Mouse (Mus musculus): ENCODE measurements around the gene Has1.

DNA sequence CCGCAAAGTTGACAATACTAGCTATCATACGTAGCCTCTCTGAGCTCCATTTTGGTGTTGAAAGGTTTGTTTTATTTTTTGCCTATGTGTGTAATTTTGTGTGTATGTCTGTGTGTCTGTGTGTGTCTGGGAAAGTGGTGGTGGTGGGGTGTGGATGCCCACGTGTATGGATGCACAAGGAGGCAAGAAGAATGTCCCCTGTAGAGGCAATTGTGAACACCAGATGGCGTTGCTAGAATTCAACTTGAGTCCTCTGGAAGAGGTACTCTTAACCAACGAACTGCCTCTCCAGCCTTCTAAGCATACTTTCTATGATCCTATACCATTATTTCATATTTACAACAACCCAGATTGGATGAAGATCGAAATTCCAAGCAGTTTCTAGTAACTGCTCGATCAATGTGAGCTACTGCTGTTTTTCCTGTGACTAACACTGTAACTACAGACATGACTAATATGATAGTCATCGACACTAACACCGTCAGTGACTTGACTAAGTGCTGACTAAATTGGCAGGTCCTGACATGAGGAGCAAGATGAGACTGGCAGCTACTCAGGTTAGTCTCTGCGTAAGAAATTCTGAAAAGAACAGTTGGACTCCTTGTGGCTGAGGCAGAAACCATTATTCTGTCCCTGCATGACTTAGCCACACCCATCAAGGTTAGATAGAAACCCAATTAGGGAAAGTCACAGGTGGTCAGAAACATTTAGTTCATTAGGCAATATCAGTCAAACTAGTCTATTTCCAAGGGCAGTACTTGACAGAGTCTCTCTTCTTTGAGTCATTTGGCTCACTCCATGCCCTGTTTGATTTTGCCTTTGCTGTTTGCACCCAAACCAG lies 9.6 kb downstream of the Has1 start:
- TF ChIP-seq ZNF384 (IDR thresholded peaks at IDR 0.05; ENCODE audit: low read depth, low read length) = no peak
- TF ChIP-seq ZC3H11A (IDR thresholded peaks at IDR 0.05; ENCODE audit: borderline replicate concordance, low read depth, low read length) = no peak
- TF ChIP-seq MAFK (IDR thresholded peaks at IDR 0.05; ENCODE audit: insufficient read depth, low read depth, low read length) = no peak
